Mouse (Mus musculus): Measurements from ENCODE around the gene Sohlh1. TPM values are rescaled to one million over a fixed set of nuclear protein-coding genes. Genes with fewer than 3 reads are reported as not detected.
"Not testable (repeated sequence)": the region's sequence is repeated elsewhere in the genome, so short reads cannot be mapped to it uniquely, and the experiment has no call there.

Sohlh1 gene
- polyA plus RNA-seq, 1 experiment from 2014 or later = not detected

- Histone ChIP-seq H3K27ac (ENCODE audit: low read length) (no peak overlapping the region), H3K4me1 (ENCODE audit: control insufficient read depth, low read depth, low read length) (no peaks in the 10 kb centered on the region), H3K9ac (ENCODE audit: low read depth, low read length) (no peak overlapping the region), H3K4me3 (ENCODE audit: low read depth, low read length) (no peak overlapping the region), H3K4me2 (ENCODE audit: low read depth, low read length) (no peak overlapping the region), H3K27me3 (ENCODE audit: control insufficient read depth, insufficient read depth, low read depth, low read length) (no peaks in the 10 kb centered on the region), H3K9me3 (replicated peaks; ENCODE audit: control insufficient read depth, low read length) (no peaks in the 10 kb centered on the region), H3K36me3 (ENCODE audit: control insufficient read depth, insufficient read depth) (no peaks in the 10 kb centered on the region)
- 64% methylated on average over 3 of the region's 3 CpGs for WGBS (ENCODE audit: insufficient replicate concordance)
- no peak for ATAC-seq (ENCODE audit: low read depth)
These were observed 22.3 kb downstream of the Sohlh1 start for GRCm38 (mm10) chr2:25824751-25825150.

GRCm38 (mm10) chr2:25822806-25823205 is 24.2 kb downstream of the Sohlh1 start, which contains the start of gene Lcn9:
Gene Lcn9 (plus strand): TSS chr2:25823153.
- 72% methylated on average over 1 of the region's 1 CpGs for WGBS (ENCODE audit: insufficient replicate concordance)
- Histone ChIP-seq H3K9me3 (replicated peaks; ENCODE audit: control insufficient read depth, low read length) (no peaks in the 10 kb centered on the region), H3K9ac (ENCODE audit: low read depth, low read length) (no peak within 1 kb of the TSS), H3K27me3 (ENCODE audit: control insufficient read depth, insufficient read depth, low read depth, low read length) (no peaks in the 10 kb centered on the region), H3K36me3 (ENCODE audit: control insufficient read depth, insufficient read depth) (no peaks in the 10 kb centered on the region), H3K4me1 (ENCODE audit: control insufficient read depth, low read depth, low read length) (no peaks in the 10 kb centered on the region), H3K27ac (ENCODE audit: low read length) (no peak within 1 kb of the TSS), H3K4me2 (ENCODE audit: low read depth, low read length) (no peak within 1 kb of the TSS), H3K4me3 (ENCODE audit: low read depth, low read length) (no peak within 1 kb of the TSS)
- no peak for ATAC-seq (ENCODE audit: low read depth)

GRCm38 (mm10) chr2:25815748-25816147 is 31.3 kb downstream of the Sohlh1 start, which contains the start of gene Glt6d1:
Gene Glt6d1 (minus strand): TSS chr2:25815848.
- WGBS (ENCODE audit: insufficient replicate concordance) = 49% methylated on average over 1 of the region's 1 CpGs
- H3K9me3 ChIP-seq (replicated peaks; ENCODE audit: control insufficient read depth, low read length); H3K9ac ChIP-seq (ENCODE audit: low read depth, low read length); H3K27me3 ChIP-seq (ENCODE audit: control insufficient read depth, insufficient read depth, low read depth, low read length); ATAC-seq (ENCODE audit: low read depth); H3K36me3 ChIP-seq (ENCODE audit: control insufficient read depth, insufficient read depth); H3K4me3 ChIP-seq (ENCODE audit: low read depth, low read length); H3K4me2 ChIP-seq (ENCODE audit: low read depth, low read length); H3K27ac ChIP-seq (ENCODE audit: low read length); H3K4me1 ChIP-seq (ENCODE audit: control insufficient read depth, low read depth, low read length): not testable (repeated sequence)

GRCm38 (mm10) chr2:25813364-25813763 is 33.7 kb downstream of the Sohlh1 start:
- no peak overlapping the region for H3K4me2 ChIP-seq (ENCODE audit: low read depth, low read length)
- no peaks in the 10 kb centered on the region for H3K9me3 ChIP-seq (replicated peaks; ENCODE audit: control insufficient read depth, low read length)
- H3K4me1 ChIP-seq (ENCODE audit: control insufficient read depth, low read depth, low read length) = no peaks in the 10 kb centered on the region
- no peak for ATAC-seq (ENCODE audit: low read depth)
- H3K4me3 ChIP-seq (ENCODE audit: low read depth, low read length) = no peak overlapping the region
- H3K27ac ChIP-seq (ENCODE audit: low read length) = no peak overlapping the region
- H3K27me3 ChIP-seq (ENCODE audit: control insufficient read depth, insufficient read depth, low read depth, low read length) = no peaks in the 10 kb centered on the region
- H3K9ac ChIP-seq (ENCODE audit: low read depth, low read length) = no peak overlapping the region
- WGBS (ENCODE audit: insufficient replicate concordance) = 52% methylated on average over 5 of the region's 5 CpGs
- H3K36me3 ChIP-seq (ENCODE audit: control insufficient read depth, insufficient read depth) = no peaks in the 10 kb centered on the region

- no peaks in the 10 kb centered on the region for H3K36me3 ChIP-seq (ENCODE audit: control insufficient read depth, insufficient read depth)
- H3K4me3 ChIP-seq (ENCODE audit: low read depth, low read length) = no peak overlapping the region
- H3K27ac ChIP-seq (ENCODE audit: low read length) = no peak overlapping the region
- H3K9ac ChIP-seq (ENCODE audit: low read depth, low read length) = no peak overlapping the region
- no peaks in the 10 kb centered on the region for H3K4me1 ChIP-seq (ENCODE audit: control insufficient read depth, low read depth, low read length)
- WGBS (ENCODE audit: insufficient replicate concordance) = 50% methylated on average over 2 of the region's 2 CpGs
- no peak overlapping the region for H3K4me2 ChIP-seq (ENCODE audit: low read depth, low read length)
- no peaks in the 10 kb centered on the region for H3K9me3 ChIP-seq (replicated peaks; ENCODE audit: control insufficient read depth, low read length)
- no peak for ATAC-seq (ENCODE audit: low read depth)
- no peaks in the 10 kb centered on the region for H3K27me3 ChIP-seq (ENCODE audit: control insufficient read depth, insufficient read depth, low read depth, low read length)
These were observed 35.3 kb downstream of the Sohlh1 start for GRCm38 (mm10) chr2:25811711-25812110.

- no peak overlapping the region for H3K4me2 ChIP-seq (ENCODE audit: low read depth, low read length)
- H3K9me3 ChIP-seq (replicated peaks; ENCODE audit: control insufficient read depth, low read length) = no peaks in the 10 kb centered on the region
- H3K27ac ChIP-seq (ENCODE audit: low read length) = no peak overlapping the region
- no peaks in the 10 kb centered on the region for H3K36me3 ChIP-seq (ENCODE audit: control insufficient read depth, insufficient read depth)
- no peak for ATAC-seq (ENCODE audit: low read depth)
- no peaks in the 10 kb centered on the region for H3K27me3 ChIP-seq (ENCODE audit: control insufficient read depth, insufficient read depth, low read depth, low read length)
- 35% methylated on average over 5 of the region's 5 CpGs for WGBS (ENCODE audit: insufficient replicate concordance)
- no peaks in the 10 kb centered on the region for H3K4me1 ChIP-seq (ENCODE audit: control insufficient read depth, low read depth, low read length)
- H3K9ac ChIP-seq (ENCODE audit: low read depth, low read length) = no peak overlapping the region
- H3K4me3 ChIP-seq (ENCODE audit: low read depth, low read length) = no peak overlapping the region
These were observed 49.0 kb downstream of the Sohlh1 start for GRCm38 (mm10) chr2:25798065-25798464.

- WGBS (ENCODE audit: insufficient replicate concordance) = 26% methylated on average over 2 of the region's 2 CpGs
- no peaks in the 10 kb centered on the region for H3K4me1 ChIP-seq (ENCODE audit: control insufficient read depth, low read depth, low read length)
- H3K9ac ChIP-seq (ENCODE audit: low read depth, low read length) = no peak overlapping the region
- H3K36me3 ChIP-seq (ENCODE audit: control insufficient read depth, insufficient read depth) = no peaks in the 10 kb centered on the region
- ATAC-seq (ENCODE audit: low read depth) = no peak
- no peaks in the 10 kb centered on the region for H3K9me3 ChIP-seq (replicated peaks; ENCODE audit: control insufficient read depth, low read length)
- no peak overlapping the region for H3K4me3 ChIP-seq (ENCODE audit: low read depth, low read length)
- H3K27ac ChIP-seq (ENCODE audit: low read length) = no peak overlapping the region
- no peaks in the 10 kb centered on the region for H3K27me3 ChIP-seq (ENCODE audit: control insufficient read depth, insufficient read depth, low read depth, low read length)
- H3K4me2 ChIP-seq (ENCODE audit: low read depth, low read length) = no peak overlapping the region
These were observed 49.4 kb downstream of the Sohlh1 start for GRCm38 (mm10) chr2:25797635-25798034.

Other genes with a start within 250 kb of the Sohlh1 start
- 17.5 and 19.9 TPM in 2 replicates for gene Rabl6, start 238.7 kb downstream of the Sohlh1 start, polyA plus RNA-seq (2015; fragmentation: Nextera tagmentation; extraction: Ambion mirVana)
- gene Ccdc183, start 229.6 kb downstream of the Sohlh1 start, polyA plus RNA-seq (2015; fragmentation: Nextera tagmentation; extraction: Ambion mirVana) = 0.02 and 0.05 TPM in 2 replicates
- 9.0 and 10.5 TPM in 2 replicates for gene Tmem141, start 225.2 kb downstream of the Sohlh1 start, polyA plus RNA-seq (2015; fragmentation: Nextera tagmentation; extraction: Ambion mirVana)
- 86.7 and 88.1 TPM in 2 replicates for gene Fcna, start 219.2 kb downstream of the Sohlh1 start, polyA plus RNA-seq (2015; fragmentation: Nextera tagmentation; extraction: Ambion mirVana)
- gene Lcn8, start 194.1 kb downstream of the Sohlh1 start, polyA plus RNA-seq (2015; fragmentation: Nextera tagmentation; extraction: Ambion mirVana) = not detected in 2 replicates
- gene Lcn5, start 189.3 kb downstream of the Sohlh1 start, polyA plus RNA-seq (2015; fragmentation: Nextera tagmentation; extraction: Ambion mirVana) = not detected in 2 replicates
- gene Lcn6, start 170.5 kb downstream of the Sohlh1 start, polyA plus RNA-seq (2015; fragmentation: Nextera tagmentation; extraction: Ambion mirVana) = not detected in 2 replicates
- not detected in 2 replicates for gene Lcn10, start 164.5 kb downstream of the Sohlh1 start, polyA plus RNA-seq (2015; fragmentation: Nextera tagmentation; extraction: Ambion mirVana)
- not detected in 2 replicates for gene Obp2a, start 147.2 kb downstream of the Sohlh1 start, polyA plus RNA-seq (2015; fragmentation: Nextera tagmentation; extraction: Ambion mirVana)
- 6.9 and 7.4 TPM in 2 replicates for gene Bmyc, start 140.5 kb downstream of the Sohlh1 start, polyA plus RNA-seq (2015; fragmentation: Nextera tagmentation; extraction: Ambion mirVana)
- not detected in 2 replicates for gene Obp2b, start 110.2 kb downstream of the Sohlh1 start, polyA plus RNA-seq (2015; fragmentation: Nextera tagmentation; extraction: Ambion mirVana)
- not detected in 2 replicates for gene Lcn3, start 81.7 kb downstream of the Sohlh1 start, polyA plus RNA-seq (2015; fragmentation: Nextera tagmentation; extraction: Ambion mirVana)
- gene Lcn11, start 70.2 kb downstream of the Sohlh1 start, polyA plus RNA-seq (2015; fragmentation: Nextera tagmentation; extraction: Ambion mirVana) = not detected in 2 replicates
- not detected in 2 replicates for gene Gm13539, start 65.0 kb downstream of the Sohlh1 start, polyA plus RNA-seq (2015; fragmentation: Nextera tagmentation; extraction: Ambion mirVana)
- gene Glt6d1, start 31.4 kb downstream of the Sohlh1 start, polyA plus RNA-seq (2015; fragmentation: Nextera tagmentation; extraction: Ambion mirVana) = not detected in 2 replicates
- not detected in 2 replicates for gene Lcn9, start 24.1 kb downstream of the Sohlh1 start, polyA plus RNA-seq (2015; fragmentation: Nextera tagmentation; extraction: Ambion mirVana)
- not detected in 2 replicates for gene Kcnt1, start 16.5 kb upstream of the Sohlh1 start, polyA plus RNA-seq (2015; fragmentation: Nextera tagmentation; extraction: Ambion mirVana)
- gene Camsap1, start 136.0 kb upstream of the Sohlh1 start, polyA plus RNA-seq (2015; fragmentation: Nextera tagmentation; extraction: Ambion mirVana) = 1.8 and 2.3 TPM in 2 replicates
- gene Ubac1, start 174.5 kb upstream of the Sohlh1 start, polyA plus RNA-seq (2015; fragmentation: Nextera tagmentation; extraction: Ambion mirVana) = 392 and 410 TPM in 2 replicates